Mouse (Mus musculus) heart, adult 2 months (tissue): ENCODE measurements around the gene Itpkc. TPM values are rescaled to one million over a fixed set of nuclear protein-coding genes. Genes with fewer than 3 reads are reported as not detected.

Experiments used
- DNase-seq, 2 experiments: peaks; one replicate each; pipeline ENCODE4 v3.0.0; 2021
- H3K27ac ChIP-seq: fragments of 200-600 bp; 2 replicates; pipeline ENCODE4 v1.8.1; 2022
- H3K27me3 ChIP-seq: fragments of 200-500 bp; 2 replicates; pipeline ENCODE4 v1.6.1; 2012; ENCODE audit warnings: mild to moderate bottlenecking, low read length, inconsistent platforms, mixed read lengths; ENCODE audit not compliant: control insufficient read depth, insufficient read depth
- H3K36me3 ChIP-seq: fragments of 200-500 bp; 2 replicates; pipeline ENCODE4 v1.6.1; 2012; ENCODE audit warnings: low read length, inconsistent platforms; ENCODE audit not compliant: control insufficient read depth, insufficient read depth
- H3K4me1 ChIP-seq: fragments of 200-500 bp; 2 replicates; pipeline ENCODE4 v1.6.1; 2011; ENCODE audit warnings: low read length; ENCODE audit not compliant: control insufficient read depth, insufficient read depth
- H3K4me3 ChIP-seq: fragments of 200-600 bp; 2 replicates; pipeline ENCODE4 v1.8.1; 2022
- H3K79me2 ChIP-seq: fragments of 200-500 bp; replicated peaks from 2 replicates; pipeline ENCODE4 v1.6.1; 2012; ENCODE audit warnings: mild to moderate bottlenecking, inconsistent platforms, low read length, moderate library complexity, mixed read lengths; ENCODE audit not compliant: control insufficient read depth, insufficient read depth
- H3K9ac ChIP-seq: fragments of 200-500 bp; 2 replicates; pipeline ENCODE4 v1.6.1; 2012; ENCODE audit warnings: low read depth, mild to moderate bottlenecking, control low read depth, inconsistent platforms, low read length, mixed read lengths
- CTCF ChIP-seq: fragments of 200-600 bp; IDR thresholded peaks from 2 replicates; pipeline ENCODE4 v1.8.1; 2022; ENCODE audit warnings: antibody characterized with exemption, mild to moderate bottlenecking, moderate library complexity
- EP300 ChIP-seq: fragments of 200-500 bp; IDR thresholded peaks from 2 replicates; pipeline ENCODE4 v1.6.1; 2011; ENCODE audit warnings: low read depth, low read length, control low read depth; ENCODE audit not compliant: insufficient read depth
- POLR2A ChIP-seq: fragments of 200-500 bp; IDR thresholded peaks from 2 replicates; pipeline ENCODE4 v1.6.1; 2011; ENCODE audit warnings: mild to moderate bottlenecking, low read depth, low read length, control low read depth; ENCODE audit not compliant: insufficient read depth
- WGBS: fragments of 180-500 bp; shearing (Covaris S2); methylation state at CpG from one replicate; pipeline ENCODE4 v1.1.7; 2018; 5-methylcytosine and 5-hydroxymethylcytosine counted together
- intact Hi-C: fragments of 180-260 bp; cut with DNase I; formaldehyde crosslinking; loops from one replicate; pipeline ENCODE4 v1.15.1; 2025
- polyA plus RNA-seq: library from polyadenylated mRNA; depleted of rRNA; stranded (reverse); fragments of >200 nt; gene quantifications from 2 replicates; pipeline ENCODE4 v1.2.3, GENCODE M21; 2012
- total RNA-seq, 2 experiments: library from RNA; stranded (reverse); gene quantifications; 2 replicates each; pipeline ENCODE4 v1.2.3; 2021

Itpkc gene
- total and polyA plus RNA-seq, 3 experiments = 4.2 to 4.8 (median 4.4) TPM

DNA sequence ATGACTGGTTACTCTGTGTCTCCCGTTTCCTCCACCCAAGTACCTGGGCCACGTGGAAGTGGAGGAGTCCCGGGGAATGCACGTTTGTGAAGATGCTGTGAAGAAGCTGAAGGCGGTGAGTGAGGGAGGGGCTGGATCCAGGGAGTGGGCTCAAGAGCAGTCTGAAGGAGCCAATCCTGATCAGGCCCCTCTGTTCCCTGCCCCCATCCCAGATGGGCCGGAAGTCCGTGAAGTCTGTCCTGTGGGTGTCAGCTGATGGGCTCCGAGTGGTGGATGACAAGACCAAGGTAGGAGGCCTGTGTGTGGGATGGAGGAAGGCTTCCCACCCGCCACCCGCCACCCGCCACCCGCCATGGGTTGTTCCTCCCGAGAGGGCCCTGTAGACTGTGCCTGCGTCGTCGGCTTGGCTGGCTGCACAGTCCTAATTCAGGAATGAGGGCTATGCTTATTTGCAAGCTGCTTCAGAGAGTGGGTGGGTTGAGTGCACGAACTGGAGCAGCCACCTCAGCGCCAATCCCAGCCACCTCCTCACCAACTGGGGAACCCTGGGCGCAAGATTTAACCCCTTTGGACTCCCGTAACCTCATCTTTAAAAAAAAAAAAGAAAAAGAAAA, 38.2 kb upstream of the Itpkc start:
- no peak overlapping the region for H3K27ac ChIP-seq
- no peak overlapping the region for H3K9ac ChIP-seq
- intact Hi-C loops = no loop called here
- 66% methylated on average over 20 of the region's 20 CpGs for WGBS
- H3K27me3 ChIP-seq = no peaks in the 10 kb centered on the region
- DNase-seq = no peak
- H3K36me3 ChIP-seq = no peaks in the 10 kb centered on the region
- H3K79me2 ChIP-seq = no peaks in the 10 kb centered on the region
- TF ChIP-seq EP300 (no peak), CTCF (no peak), POLR2A (no peak)
- H3K4me1 ChIP-seq = no peaks in the 10 kb centered on the region
- H3K4me3 ChIP-seq = no peak overlapping the region

DNA sequence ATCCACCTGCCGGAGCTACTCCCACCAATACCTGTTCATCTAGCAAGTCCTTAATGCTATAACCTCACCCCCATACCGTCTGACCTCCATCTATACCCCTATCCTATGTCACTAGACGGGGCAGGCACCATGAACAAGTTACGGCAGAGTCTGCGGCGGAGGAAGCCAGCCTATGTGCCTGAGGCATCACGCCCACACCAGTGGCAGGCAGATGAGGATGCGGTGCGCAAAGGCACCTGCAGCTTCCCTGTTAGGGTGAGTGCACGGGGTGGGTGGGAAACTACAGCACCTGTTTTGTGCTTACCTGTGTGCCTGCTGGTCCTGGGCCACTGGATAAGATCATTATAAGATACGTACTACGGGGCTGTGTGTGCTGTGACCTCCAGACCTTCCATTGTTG, 36.3 kb upstream of the Itpkc start:
- no peak overlapping the region for H3K27ac ChIP-seq
- WGBS = 89% methylated on average over 12 of the region's 12 CpGs
- no peak overlapping the region for H3K4me3 ChIP-seq
- H3K4me1 ChIP-seq = peaks cover 3% of the 10 kb centered on the region
- no peaks in the 10 kb centered on the region for H3K27me3 ChIP-seq
- no peak for TF ChIP-seq POLR2A
- TF ChIP-seq EP300 = no peak
- no peak for TF ChIP-seq CTCF
- intact Hi-C loops = no loop called here
- H3K9ac ChIP-seq = no peak overlapping the region
- DNase-seq = no peak
- no peaks in the 10 kb centered on the region for H3K36me3 ChIP-seq
- H3K79me2 ChIP-seq = no peaks in the 10 kb centered on the region

GRCm38 (mm10) chr7:27261888-27262287, 33.4 kb upstream of the Itpkc start:
- H3K79me2 ChIP-seq = no peaks in the 10 kb centered on the region
- intact Hi-C loops = no loop called here
- H3K9ac ChIP-seq = no peak overlapping the region
- H3K36me3 ChIP-seq = no peaks in the 10 kb centered on the region
- 89% methylated on average over 6 of the region's 6 CpGs for WGBS
- H3K27ac ChIP-seq = no peak overlapping the region
- no peak for DNase-seq
- peaks cover 4% of the 10 kb centered on the region for H3K4me1 ChIP-seq
- H3K4me3 ChIP-seq = no peak overlapping the region
- TF ChIP-seq POLR2A (no peak), EP300 (no peak), CTCF (no peak)
- no peaks in the 10 kb centered on the region for H3K27me3 ChIP-seq

- Histone ChIP-seq H3K79me2 (no peaks in the 10 kb centered on the region), H3K27ac (no peak overlapping the region), H3K4me1 (peaks cover 4% of the 10 kb centered on the region), H3K36me3 (no peaks in the 10 kb centered on the region), H3K9ac (no peak overlapping the region), H3K27me3 (no peaks in the 10 kb centered on the region), H3K4me3 (no peak overlapping the region)
- TF ChIP-seq POLR2A = no peak
- TF ChIP-seq CTCF = no peak
- TF ChIP-seq EP300 = no peak
- whole genome bisulfite sequencing = 54% methylated on average over 7 of the region's 7 CpGs
- intact Hi-C loops = no loop called here
- DNase-seq = no peak
These were observed 32.4 kb upstream of the Itpkc start for GRCm38 (mm10) chr7:27260856-27261255.

DNA sequence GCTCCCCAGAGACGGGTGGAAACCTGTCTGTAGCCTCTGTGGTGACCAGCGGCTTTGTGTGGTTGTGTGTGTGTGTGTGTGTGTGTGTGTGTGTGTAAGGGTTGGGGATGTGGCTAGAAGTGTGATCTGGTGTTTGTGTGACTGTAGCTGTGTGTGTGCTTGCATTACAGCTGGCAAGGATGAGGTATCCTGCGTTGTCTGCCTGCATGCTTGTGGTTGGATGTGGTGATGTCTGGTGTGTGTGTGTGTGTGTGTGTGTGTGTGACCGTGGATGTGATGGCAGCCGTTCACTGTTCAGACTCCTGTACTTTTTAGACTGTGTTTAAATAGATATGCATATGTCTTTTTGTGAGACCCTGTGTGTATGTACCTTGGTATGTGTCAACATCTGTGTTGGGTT, 31.3 kb upstream of the Itpkc start:
- no peak for DNase-seq
- TF ChIP-seq POLR2A (no peak), EP300 (no peak)
- Histone ChIP-seq H3K36me3 (no peaks in the 10 kb centered on the region), H3K4me3 (0 out of 2 replicates have a peak overlapping the region, but pooled peaks have one; percentile 56), H3K9ac (peak overlapping the region; percentile 81; the same call in 1 of the 2 replicates), H3K4me1 (peaks cover 4% of the 10 kb centered on the region), H3K79me2 (no peaks in the 10 kb centered on the region), H3K27me3 (no peaks in the 10 kb centered on the region), H3K27ac (no peak overlapping the region; the same call in 1 of the 2 replicates)
- intact Hi-C loops = no loop called here
- WGBS = 38% methylated on average over 5 of the region's 5 CpGs

DNA sequence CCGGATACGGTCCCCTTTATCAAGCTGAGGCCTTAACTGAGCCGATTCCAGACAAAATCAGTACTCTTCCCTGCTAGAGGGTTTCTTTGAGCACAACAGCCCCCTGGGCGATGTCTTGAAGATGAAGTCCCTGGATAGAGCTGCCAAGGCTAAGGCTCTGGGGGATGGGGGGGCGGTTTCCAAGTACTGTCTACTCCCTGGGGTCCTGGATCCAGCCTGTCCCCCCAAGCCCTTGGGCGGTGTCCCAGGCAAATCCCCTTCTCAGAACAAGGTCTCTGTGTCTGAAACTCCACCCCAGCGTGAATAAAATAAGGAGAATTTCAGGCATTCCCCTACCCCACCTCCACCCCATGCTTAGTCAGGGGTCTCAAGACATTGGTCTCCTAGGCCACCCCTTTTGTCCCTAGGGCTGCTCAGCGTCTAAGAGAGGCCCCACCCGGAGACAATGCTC, 30.8 kb upstream of the Itpkc start:
- peak overlapping the region; percentile 56 for H3K4me3 ChIP-seq
- H3K36me3 ChIP-seq = no peaks in the 10 kb centered on the region
- peak overlapping the region; percentile 77 for H3K27ac ChIP-seq
- no peak for DNase-seq
- WGBS = 24% methylated on average over 9 of the region's 9 CpGs
- intact Hi-C loops = no loop called here
- peaks cover 4% of the 10 kb centered on the region for H3K4me1 ChIP-seq
- H3K9ac ChIP-seq = peak overlapping the region; percentile 81
- H3K79me2 ChIP-seq = no peaks in the 10 kb centered on the region
- H3K27me3 ChIP-seq = no peaks in the 10 kb centered on the region
- no peak for TF ChIP-seq CTCF
- TF ChIP-seq POLR2A = no peak
- no peak for TF ChIP-seq EP300
